Mouse (Mus musculus): ENCODE results near the gene Klhl25.
"Not testable (repeated sequence)": the region's sequence is repeated elsewhere in the genome, so short reads cannot be mapped to it uniquely, and the experiment has no call there.

The Klhl25 gene

GRCm38 (mm10) chr7:75873216-75873615, 25.1 kb downstream of the Klhl25 start:
- DNase-seq (ENCODE audit: low spot score), result no peak

- DNase-seq (ENCODE audit: low spot score), result no peak
Observed at GRCm38 (mm10) chr7:75873746-75874145, 25.6 kb downstream of the Klhl25 start.

GRCm38 (mm10) chr7:75879436-75879835, 31.3 kb downstream of the Klhl25 start:
- DNase-seq (ENCODE audit: low spot score), result not testable (repeated sequence)

- no peak for DNase-seq (ENCODE audit: low spot score)
Observed at GRCm38 (mm10) chr7:75880236-75880635, 32.1 kb downstream of the Klhl25 start.

GRCm38 (mm10) chr7:75880650-75881049, 32.5 kb downstream of the Klhl25 start:
- DNase-seq (ENCODE audit: low spot score), result peak; percentile 84

GRCm38 (mm10) chr7:75881376-75881775, 33.3 kb downstream of the Klhl25 start:
- DNase-seq (ENCODE audit: low spot score), result no peak

GRCm38 (mm10) chr7:75881791-75882190, 33.7 kb downstream of the Klhl25 start:
- no peak for DNase-seq (ENCODE audit: low spot score)

GRCm38 (mm10) chr7:75891466-75891865, 43.4 kb downstream of the Klhl25 start:
- DNase-seq (ENCODE audit: low spot score), result no peak

- DNase-seq (ENCODE audit: low spot score), result peak; percentile 10
Observed at GRCm38 (mm10) chr7:75892737-75893136, 44.6 kb downstream of the Klhl25 start.

GRCm38 (mm10) chr7:75893709-75894108, 45.6 kb downstream of the Klhl25 start:
- no peak for DNase-seq (ENCODE audit: low spot score)

GRCm38 (mm10) chr7:75897041-75897440, 48.9 kb downstream of the Klhl25 start:
- no peak for DNase-seq (ENCODE audit: low spot score)

GRCm38 (mm10) chr7:75899102-75899501, 51.0 kb downstream of the Klhl25 start:
- no peak for DNase-seq (ENCODE audit: low spot score)

GRCm38 (mm10) chr7:75899517-75899916, 51.4 kb downstream of the Klhl25 start:
- DNase-seq (ENCODE audit: low spot score), result no peak

GRCm38 (mm10) chr7:75899954-75900353, 51.8 kb downstream of the Klhl25 start:
- DNase-seq (ENCODE audit: low spot score), result no peak

GRCm38 (mm10) chr7:75905145-75905544, 57.0 kb downstream of the Klhl25 start:
- DNase-seq (ENCODE audit: low spot score), result no peak

- DNase-seq (ENCODE audit: low spot score), result peak; percentile 61
Observed at GRCm38 (mm10) chr7:75910035-75910651, 62.0 kb downstream of the Klhl25 start.

GRCm38 (mm10) chr7:75910652-75911035, 62.5 kb downstream of the Klhl25 start:
- DNase-seq (ENCODE audit: low spot score), result no peak

GRCm38 (mm10) chr7:75913952-75914351, 65.8 kb downstream of the Klhl25 start:
- peak; percentile 69 for DNase-seq (ENCODE audit: low spot score)

- not testable (repeated sequence) for DNase-seq (ENCODE audit: low spot score)
Observed at GRCm38 (mm10) chr7:75915550-75915949, 67.4 kb downstream of the Klhl25 start.

GRCm38 (mm10) chr7:75917662-75918061, 69.6 kb downstream of the Klhl25 start:
- no peak for DNase-seq (ENCODE audit: low spot score)

- DNase-seq (ENCODE audit: low spot score), result not testable (repeated sequence)
Observed at GRCm38 (mm10) chr7:75919745-75920144, 71.6 kb downstream of the Klhl25 start.
